Mouse (Mus musculus) bone marrow macrophage, adult 2 months (primary cell): ENCODE data around the gene Nmi.

Experiments used
- CTCF ChIP-seq: IDR thresholded peaks from 2 replicates; pipeline ENCODE4 v1.5.1; 2012; ENCODE audit warnings: low read depth, mild to moderate bottlenecking, low read length, moderate library complexity
- POLR2A ChIP-seq: IDR thresholded peaks from 2 replicates; pipeline ENCODE4 v1.6.1; 2012; ENCODE audit warnings: mild to moderate bottlenecking, low read depth, low read length, borderline replicate concordance

DNA sequence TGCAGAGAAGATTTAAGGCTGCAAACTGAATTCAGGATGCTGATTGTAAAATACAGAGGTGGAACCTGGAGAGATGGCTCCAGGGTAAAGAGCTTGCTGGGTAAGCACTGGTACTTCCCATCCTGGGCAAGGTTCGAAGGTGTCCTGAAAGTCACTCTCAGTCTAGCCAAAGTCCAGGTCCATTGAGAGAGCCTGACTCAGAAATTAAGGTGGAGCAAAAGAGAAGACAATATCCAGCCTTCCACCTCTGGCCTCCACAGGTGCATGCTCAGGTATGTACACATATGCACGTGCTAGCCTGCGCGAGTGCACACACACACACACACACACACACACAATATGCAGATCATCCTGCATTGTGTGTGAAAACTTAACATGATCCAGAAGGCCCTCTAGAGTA is 2.4 kb downstream of the Nmi start:
- TF ChIP-seq CTCF (no peak), POLR2A (no peak)
